Mouse (Mus musculus) ovary, postnatal 10 days (tissue): ENCODE measurements around the gene Cby1.

Experiments used
- DNase-seq: peaks from one replicate; pipeline ENCODE4 v3.0.0; 2022; ENCODE audit warnings: low spot score

Cby1 gene

DNA sequence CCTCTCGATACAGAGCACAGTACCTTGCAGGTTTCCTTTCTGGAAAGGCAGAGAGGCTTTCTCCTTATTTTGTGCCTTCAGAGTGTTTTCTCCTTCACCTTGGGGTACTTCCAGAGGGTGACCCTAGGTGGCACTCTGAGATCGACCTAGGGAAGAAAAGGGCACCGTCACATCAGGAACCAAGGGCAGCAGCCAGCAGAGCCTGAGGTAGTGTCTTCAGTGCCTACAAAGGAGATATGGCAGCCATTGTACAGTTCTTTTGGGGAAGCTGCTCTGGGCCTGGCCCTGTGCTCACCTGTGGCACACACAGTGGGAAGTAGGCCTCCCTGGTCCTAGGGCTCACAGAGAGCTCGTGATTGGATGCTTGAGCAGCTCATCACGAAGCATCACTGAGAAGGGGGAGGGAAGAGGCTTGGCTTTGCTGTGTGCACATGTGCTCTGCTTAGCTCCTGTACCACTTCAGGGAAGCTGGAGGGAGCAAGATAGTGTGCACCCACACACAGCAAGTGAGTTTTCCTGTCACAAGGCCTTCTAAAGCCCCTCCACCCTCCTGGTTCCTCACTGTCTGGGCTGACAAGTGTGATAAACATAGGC lies 49.3 kb downstream of the Cby1 start:
- no peak for DNase-seq

DNA sequence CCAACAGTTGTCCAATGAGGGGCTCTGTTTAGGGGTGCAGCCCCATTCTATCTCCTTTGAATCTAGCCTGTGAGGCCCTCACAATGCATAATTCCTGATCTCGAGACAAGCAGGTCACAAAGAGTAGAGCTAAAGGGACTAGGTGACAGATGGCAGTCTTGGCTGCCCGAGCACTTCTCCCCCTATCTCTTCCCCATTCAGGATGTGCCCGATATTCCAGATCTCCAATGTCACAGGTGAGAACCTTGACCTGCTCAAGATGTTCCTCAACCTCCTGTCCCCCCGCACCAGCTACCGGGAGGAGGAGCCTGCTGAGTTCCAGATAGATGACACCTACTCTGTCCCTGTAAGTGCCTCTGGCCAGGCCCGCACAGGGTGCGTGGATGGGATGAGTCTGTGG lies 56.6 kb downstream of the Cby1 start:
- DNase-seq, result no peak

DNA sequence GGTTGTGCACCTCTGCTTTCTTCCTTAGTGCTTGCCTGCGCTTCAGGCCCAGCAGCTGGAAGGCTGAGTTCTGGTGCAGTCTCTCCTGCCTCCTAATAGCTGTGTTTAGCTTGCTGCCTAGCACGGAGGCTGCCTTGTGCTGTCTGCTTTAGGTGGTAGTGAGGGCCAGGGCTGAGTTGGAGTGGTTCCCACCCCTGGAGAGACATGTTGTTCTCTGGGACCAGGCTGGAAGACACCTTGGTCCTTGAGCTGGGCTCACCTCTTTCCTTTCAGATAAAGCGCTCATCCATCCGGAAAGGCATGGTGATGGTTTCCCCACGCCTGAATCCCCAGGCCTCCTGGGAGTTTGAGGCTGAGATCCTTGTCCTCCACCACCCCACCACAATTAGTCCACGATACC lies 57.7 kb downstream of the Cby1 start:
- no peak for DNase-seq
